Mouse (Mus musculus) layer of hippocampus, adult 18-20 months (tissue): Measurements from ENCODE around the gene Myl7. TPM values are rescaled to one million over a fixed set of nuclear protein-coding genes. Genes with fewer than 3 reads are reported as not detected.

Source experiments
- DNase-seq, 2 experiments: peaks; one replicate each; pipeline ENCODE4 v3.0.0; 2022; ENCODE audit warnings: low spot score in 2 of 2
- total RNA-seq, 2 experiments: library from RNA; stranded (reverse); gene quantifications; 2 replicates each; pipeline ENCODE4 v1.2.3; 2021

Gene Myl7
- total RNA-seq, 2 experiments from 2014 or later, result not detected

GRCm38 (mm10) chr11:5868324-5868723 lies 30.3 kb downstream of the Myl7 start:
- no peak for DNase-seq

GRCm38 (mm10) chr11:5867196-5867595 lies 31.4 kb downstream of the Myl7 start:
- DNase-seq, result no peak

GRCm38 (mm10) chr11:5862394-5863105 lies 36.0 kb downstream of the Myl7 start:
- DNase-seq, result no peak

- DNase-seq, result no peak
Observed at GRCm38 (mm10) chr11:5861678-5862393, 36.7 kb downstream of the Myl7 start, which contains the start of gene Aebp1. TSS of gene Aebp1 (plus strand) at chr11:5861947.

- DNase-seq, result no peak
Observed at GRCm38 (mm10) chr11:5860639-5861038, 37.9 kb downstream of the Myl7 start.

GRCm38 (mm10) chr11:5859883-5860550 lies 38.6 kb downstream of the Myl7 start:
- no peak for DNase-seq

GRCm38 (mm10) chr11:5858723-5859122 lies 39.9 kb downstream of the Myl7 start:
- no peak for DNase-seq

- DNase-seq, result no peak
Observed at GRCm38 (mm10) chr11:5856479-5857130, 42.0 kb downstream of the Myl7 start.

GRCm38 (mm10) chr11:5855902-5856301 lies 42.7 kb downstream of the Myl7 start:
- DNase-seq, result peak; percentile 27 to 67

GRCm38 (mm10) chr11:5855481-5855880 lies 43.1 kb downstream of the Myl7 start:
- DNase-seq, result no peak

- no peak for DNase-seq
Observed at GRCm38 (mm10) chr11:5852314-5852713, 46.3 kb downstream of the Myl7 start.

- DNase-seq, result no peak
Observed at GRCm38 (mm10) chr11:5851021-5851736, 47.4 kb downstream of the Myl7 start.

- DNase-seq, result no peak
Observed at GRCm38 (mm10) chr11:5850452-5850851, 48.1 kb downstream of the Myl7 start.

- DNase-seq, result no peak
Observed at GRCm38 (mm10) chr11:5849316-5849715, 49.3 kb downstream of the Myl7 start.

- DNase-seq, result peak; percentile 68 to 85
Observed at GRCm38 (mm10) chr11:5848741-5849140, 49.8 kb downstream of the Myl7 start.

- DNase-seq, result no peak
Observed at GRCm38 (mm10) chr11:5846639-5847345, 51.8 kb downstream of the Myl7 start.
